Comparison of ENCODE assay signal across 21 mouse cellular contexts in genomic region chr8:46921075-46921474, GRCm38 (mm10).
DNase-seq lines count a peak whose midpoint lies in the region; ATAC-seq and TF ChIP-seq lines count a peak whose summit lies in the region.
"Had no signal": no experiment of that assay in that cellular context is flagged by ENCODE, and none has a peak within 500 bp of the region (broad histone marks: within the 10 kb centered on the region; RNA-seq: fewer than 3 reads in every experiment).

No protein-coding gene starts in this region.

- intact Hi-C loops in left cerebral cortex, postnatal 36 days (cut with DNase I): no loop called here
- intact Hi-C loops in left cerebral cortex, adult 2 months (cut with DNase I): no loop called here

- H3K9ac ChIP-seq in hindbrain, postnatal 0 days (replicated peaks; ENCODE audit: low read length): no peak overlapping the region
- H3K9ac ChIP-seq in stomach, postnatal 0 days (ENCODE audit: low read length): no peak overlapping the region
- H3K9ac ChIP-seq: heart, embryonic 15.5 days; hindbrain, embryonic 12.5 days; limb, embryonic 13.5 days had no signal

- no peak for TF ChIP-seq EP300 in stomach, postnatal 0 days (optimal IDR thresholded peaks at IDR 0.05)

- no peaks in the 10 kb centered on the region for H3K9me3 ChIP-seq in hindbrain, embryonic 10.5 days
- H3K9me3 ChIP-seq in hindbrain, postnatal 0 days (ENCODE audit: low read length): no peaks in the 10 kb centered on the region
- H3K9me3 ChIP-seq in stomach, postnatal 0 days (ENCODE audit: control insufficient read depth, low read length): no peaks in the 10 kb centered on the region
- H3K9me3 ChIP-seq: heart, embryonic 15.5 days; hindbrain, embryonic 12.5 days; limb, embryonic 13.5 days had no signal

- 96% methylated on average over 11 of the region's 11 CpGs for WGBS in hindbrain, embryonic 10.5 days
- WGBS in hindbrain, postnatal 0 days: 95% methylated on average over 11 of the region's 11 CpGs
- WGBS in stomach, postnatal 0 days: 73% methylated on average over 11 of the region's 11 CpGs

- peaks cover 24% of the 10 kb centered on the region for H3K27me3 ChIP-seq in hindbrain, embryonic 10.5 days (ENCODE audit: insufficient read depth, poor library complexity, severe bottlenecking)
- H3K27me3 ChIP-seq in hindbrain, postnatal 0 days (ENCODE audit: insufficient read depth, low read length): no peaks in the 10 kb centered on the region
- H3K27me3 ChIP-seq in stomach, postnatal 0 days (ENCODE audit: control insufficient read depth, insufficient read depth, low read length): no peaks in the 10 kb centered on the region
- H3K27me3 ChIP-seq: heart, embryonic 15.5 days; hindbrain, embryonic 12.5 days; limb, embryonic 13.5 days had no signal

- TF ChIP-seq CTCF in hindbrain, postnatal 0 days (IDR thresholded peaks at IDR 0.05; ENCODE audit: low read depth): no peak
- TF ChIP-seq CTCF in stomach, postnatal 0 days (IDR thresholded peaks at IDR 0.05; ENCODE audit: low read depth): no peak
- TF ChIP-seq CTCF in left cerebral cortex, adult 2 months (IDR thresholded peaks at IDR 0.05): no peak

- no peak for DNase-seq in hindbrain, embryonic 10.5 days (ENCODE audit: low spot score)
- DNase-seq in hindbrain, postnatal 0 days (ENCODE audit: low spot score): no peak
- peak; percentile 33 for DNase-seq in induced T-regulatory cell, adult 2 months (ENCODE audit: low read depth)
- DNase-seq in stomach, postnatal 0 days (ENCODE audit: low spot score): no peak
- DNase-seq in left cerebral cortex, postnatal 36 days (ENCODE audit: low spot score in 2 of 2): no peak
- no peak for DNase-seq in left cerebral cortex, adult 2 months (ENCODE audit: extremely low spot score in 1 of 2, low spot score in 2 of 2)
- DNase-seq: adrenal gland, postnatal 25 days; cerebellum, adult 11-12 months; cerebellum, adult 9-11 months; gastrocnemius, adult 2 months; kidney, adult 11 months; kidney, postnatal 25 days; midbrain, embryonic 14.5 days; thymus, adult 18-20 months; thymus, postnatal 36 days had no signal

- H3K4me2 ChIP-seq in hindbrain, postnatal 0 days (ENCODE audit: low read depth, low read length): no peak overlapping the region
- no peak overlapping the region for H3K4me2 ChIP-seq in stomach, postnatal 0 days (replicated peaks; ENCODE audit: low read depth)
- H3K4me2 ChIP-seq: heart, embryonic 15.5 days; hindbrain, embryonic 12.5 days; limb, embryonic 13.5 days; liver, embryonic 11.5 days had no signal

- H3K4me1 ChIP-seq in hindbrain, embryonic 10.5 days (replicated peaks): peaks cover 26% of the 10 kb centered on the region
- H3K4me1 ChIP-seq in hindbrain, postnatal 0 days (ENCODE audit: insufficient read depth, low read length): no peaks in the 10 kb centered on the region
- no peaks in the 10 kb centered on the region for H3K4me1 ChIP-seq in stomach, postnatal 0 days (replicated peaks; ENCODE audit: control insufficient read depth, insufficient read depth)
- H3K4me1 ChIP-seq: heart, embryonic 15.5 days had no signal

- H3K27ac ChIP-seq in hindbrain, embryonic 10.5 days: peak overlapping the region; percentile 12; the same call in 1 of the 2 replicates
- no peak overlapping the region for H3K27ac ChIP-seq in hindbrain, postnatal 0 days
- H3K27ac ChIP-seq in stomach, postnatal 0 days (replicated peaks): no peak overlapping the region
- no peak overlapping the region for H3K27ac ChIP-seq in left cerebral cortex, adult 2 months
- H3K27ac ChIP-seq: gastrocnemius, adult 2 months; heart, embryonic 15.5 days; hindbrain, embryonic 12.5 days; limb, embryonic 13.5 days had no signal

- no peaks in the 10 kb centered on the region for H3K36me3 ChIP-seq in hindbrain, embryonic 10.5 days
- no peaks in the 10 kb centered on the region for H3K36me3 ChIP-seq in hindbrain, postnatal 0 days (ENCODE audit: insufficient read depth, low read length)
- H3K36me3 ChIP-seq in stomach, postnatal 0 days (ENCODE audit: control insufficient read depth, insufficient read depth, low read length): no peaks in the 10 kb centered on the region
- H3K36me3 ChIP-seq: heart, embryonic 15.5 days; hindbrain, embryonic 12.5 days; limb, embryonic 13.5 days had no signal

- ATAC-seq in hindbrain, postnatal 0 days: no peak
- peak; percentile 57 for ATAC-seq in common myeloid progenitor, adult 5-6 weeks (replicated peaks; ENCODE audit: low read depth, poor library complexity, severe bottlenecking)
- ATAC-seq in stomach, postnatal 0 days (ENCODE audit: low FRiP score, low TSS enrichment): 0 out of 2 replicates have a peak, but pooled peaks have one; percentile 24
- ATAC-seq: forebrain, embryonic 14.5 days had no signal

- H3K4me3 ChIP-seq in hindbrain, embryonic 10.5 days: no peak overlapping the region
- H3K4me3 ChIP-seq in hindbrain, postnatal 0 days (ENCODE audit: low read length): no peak overlapping the region
- no peak overlapping the region for H3K4me3 ChIP-seq in stomach, postnatal 0 days (ENCODE audit: low read depth, low read length)
- no peak overlapping the region for H3K4me3 ChIP-seq in left cerebral cortex, adult 2 months
- H3K4me3 ChIP-seq: gastrocnemius, adult 2 months; heart, embryonic 15.5 days; hindbrain, embryonic 12.5 days; limb, embryonic 13.5 days had no signal
